Mouse (Mus musculus): ENCODE measurements around the gene Faf2. TPM values are rescaled to one million over a fixed set of nuclear protein-coding genes. Genes with fewer than 3 reads are reported as not detected.
A peak's percentile ranks its signal among the peaks of the same experiment; 100 is the strongest.

Faf2 gene
- total and polyA plus RNA-seq, 2 experiments from 2014 or later = 49.3 to 60.5 TPM

DNA sequence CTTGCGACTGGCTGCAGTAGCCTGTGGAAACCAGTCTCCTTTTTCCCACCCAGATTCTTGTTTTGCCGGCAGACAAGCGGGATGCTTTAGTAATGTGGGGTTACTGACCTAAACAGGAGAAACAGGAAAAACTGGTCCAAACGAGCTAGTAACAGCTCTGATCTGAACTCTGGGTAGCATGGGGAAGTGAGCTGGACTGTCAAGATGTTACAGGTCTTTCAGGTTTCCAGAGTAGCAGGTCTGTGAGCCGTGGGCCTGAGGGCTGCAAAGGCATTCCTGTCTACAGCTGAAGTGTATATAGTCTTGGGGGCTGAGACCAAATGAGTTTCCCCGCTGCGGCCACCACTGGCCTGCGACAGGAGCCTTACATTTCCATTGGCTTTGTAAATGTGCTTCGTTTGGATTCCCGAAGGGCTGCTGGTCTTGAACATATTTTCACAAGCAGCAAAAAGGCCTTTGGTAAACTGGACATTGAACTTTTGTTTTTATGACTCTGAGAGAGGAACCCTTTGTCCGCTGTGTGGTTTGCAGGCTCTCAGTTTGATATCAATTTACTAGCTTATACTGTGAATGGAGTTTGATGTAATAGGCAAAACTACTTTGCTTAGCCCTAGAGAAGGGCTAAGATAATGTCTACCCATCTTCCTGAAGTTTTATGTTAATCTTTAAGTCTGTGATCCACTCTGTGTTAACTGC lies 54.5 kb downstream of the Faf2 start:
- ATAC-seq (no peak), DNase-seq (no peak)
- Histone ChIP-seq H3K9me3 (ENCODE audit: low read length) (no peaks in the 10 kb centered on the region), H3K4me1 (ENCODE audit: insufficient read depth) (no peaks in the 10 kb centered on the region), H3K36me3 (ENCODE audit: insufficient read depth) (peaks cover 23% of the 10 kb centered on the region), H3K27ac (ENCODE audit: low read depth, low read length) (no peak overlapping the region), H3K4me2 (ENCODE audit: low read depth) (no peak overlapping the region), H3K4me3 (ENCODE audit: low read depth, low read length) (no peak overlapping the region), H3K27me3 (ENCODE audit: insufficient read depth, low read length) (no peaks in the 10 kb centered on the region), H3K9ac (no peak overlapping the region)
- TF ChIP-seq CTCF (IDR thresholded peaks at IDR 0.05; ENCODE audit: low read depth) = no peak
- 69% methylated on average over 11 of the region's 11 CpGs for WGBS

DNA sequence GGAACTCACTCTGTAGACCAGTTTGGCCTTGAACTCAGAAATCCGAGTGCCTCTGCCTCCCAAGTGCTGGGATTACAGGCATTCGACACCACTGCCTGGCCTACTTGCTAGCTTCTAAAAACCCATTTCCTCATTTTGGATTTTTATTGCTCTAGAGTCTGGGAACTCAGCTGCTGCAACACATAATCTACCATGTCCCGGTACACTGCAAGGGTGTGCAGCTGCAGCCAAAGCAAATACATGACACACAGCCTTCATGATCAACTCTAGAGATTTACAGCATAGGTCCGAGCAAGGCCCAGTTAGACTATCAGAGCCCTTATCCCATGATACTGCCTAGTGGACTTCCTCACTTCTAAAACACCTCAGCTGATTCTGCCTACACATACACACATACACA lies 56.7 kb downstream of the Faf2 start:
- Histone ChIP-seq H3K4me3 (ENCODE audit: low read depth, low read length) (no peak overlapping the region), H3K27ac (ENCODE audit: low read depth, low read length) (no peak overlapping the region), H3K9me3 (ENCODE audit: low read length) (no peaks in the 10 kb centered on the region), H3K27me3 (ENCODE audit: insufficient read depth, low read length) (no peaks in the 10 kb centered on the region), H3K4me1 (ENCODE audit: insufficient read depth) (no peaks in the 10 kb centered on the region), H3K4me2 (ENCODE audit: low read depth) (no peak overlapping the region), H3K9ac (no peak overlapping the region), H3K36me3 (ENCODE audit: insufficient read depth) (peaks cover 45% of the 10 kb centered on the region)
- WGBS = 81% methylated on average over 4 of the region's 4 CpGs
- ATAC-seq = no peak
- DNase-seq = no peak
- no peak for TF ChIP-seq CTCF (IDR thresholded peaks at IDR 0.05; ENCODE audit: low read depth)

DNA sequence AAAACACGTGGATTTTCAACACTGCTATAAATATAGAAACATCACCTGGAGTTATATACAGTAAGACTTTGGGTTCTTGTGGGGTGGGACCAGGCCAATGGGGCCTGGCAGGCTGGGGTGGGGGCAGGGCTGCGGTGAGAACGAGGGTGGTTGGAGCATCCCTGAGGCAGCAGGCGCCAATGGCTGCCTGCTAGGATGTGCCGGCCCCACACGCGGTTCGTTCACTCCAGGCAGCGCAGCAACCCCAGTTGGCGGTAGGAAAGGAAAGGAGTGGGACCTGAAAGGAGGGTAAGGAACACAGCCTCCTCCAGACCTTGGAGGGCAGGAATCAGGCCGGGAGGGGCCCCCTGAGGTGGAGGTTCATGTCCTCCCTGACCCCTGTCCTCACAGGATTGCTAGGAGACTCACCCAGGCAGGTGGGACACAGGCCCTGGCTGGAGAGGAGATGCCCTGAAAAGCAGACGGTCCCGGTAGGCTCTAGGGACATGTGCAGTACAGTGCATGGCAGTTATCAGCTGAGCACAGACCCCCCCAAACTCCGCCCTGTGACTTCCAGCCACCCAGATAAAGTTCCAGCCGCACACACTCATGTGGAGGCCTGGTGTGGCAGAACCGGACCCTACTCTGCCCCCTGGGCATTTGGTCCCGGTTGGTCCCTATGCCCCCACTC lies 58.7 kb downstream of the Faf2 start:
- no peak overlapping the region for H3K9ac ChIP-seq
- TF ChIP-seq CTCF (IDR thresholded peaks at IDR 0.05; ENCODE audit: low read depth) = no peak
- H3K9me3 ChIP-seq (ENCODE audit: low read length) = no peaks in the 10 kb centered on the region
- H3K27me3 ChIP-seq (ENCODE audit: insufficient read depth, low read length) = no peaks in the 10 kb centered on the region
- ATAC-seq (no peak), DNase-seq (no peak)
- H3K4me3 ChIP-seq (ENCODE audit: low read depth, low read length) = no peak overlapping the region
- H3K36me3 ChIP-seq (ENCODE audit: insufficient read depth) = peaks cover 55% of the 10 kb centered on the region
- H3K4me2 ChIP-seq (ENCODE audit: low read depth) = no peak overlapping the region
- peaks cover 9% of the 10 kb centered on the region for H3K4me1 ChIP-seq (ENCODE audit: insufficient read depth)
- 78% methylated on average over 17 of the region's 17 CpGs for WGBS
- no peak overlapping the region for H3K27ac ChIP-seq (ENCODE audit: low read depth, low read length)

DNA sequence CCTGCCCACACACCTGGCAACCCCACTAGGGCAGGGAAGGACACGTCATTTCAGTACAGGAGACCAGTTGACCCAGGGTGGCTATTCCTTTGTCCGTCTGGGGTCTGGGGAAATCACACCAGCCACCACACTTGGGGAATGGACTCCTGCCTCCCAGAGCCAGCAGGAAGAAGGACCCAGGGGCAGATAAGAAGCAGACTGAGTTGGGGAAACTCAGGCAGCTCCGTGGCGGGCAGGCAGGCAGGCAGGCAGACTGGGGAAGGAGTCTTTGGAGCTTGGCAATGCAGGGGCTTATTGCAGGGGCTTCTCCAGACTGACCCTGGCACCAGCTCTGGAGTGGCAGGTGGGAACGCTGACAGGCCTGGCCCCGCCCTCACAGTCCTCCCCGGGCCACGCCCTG lies 59.7 kb downstream of the Faf2 start:
- Histone ChIP-seq H3K4me1 (ENCODE audit: insufficient read depth) (peaks cover 18% of the 10 kb centered on the region), H3K9me3 (ENCODE audit: low read length) (no peaks in the 10 kb centered on the region), H3K36me3 (ENCODE audit: insufficient read depth) (peaks cover 55% of the 10 kb centered on the region), H3K4me3 (ENCODE audit: low read depth, low read length) (no peak overlapping the region), H3K27me3 (ENCODE audit: insufficient read depth, low read length) (no peaks in the 10 kb centered on the region), H3K27ac (ENCODE audit: low read depth, low read length) (no peak overlapping the region), H3K9ac (no peak overlapping the region), H3K4me2 (ENCODE audit: low read depth) (no peak overlapping the region)
- DNase-seq = no peak
- ATAC-seq = no peak
- TF ChIP-seq CTCF (IDR thresholded peaks at IDR 0.05; ENCODE audit: low read depth) = no peak
- WGBS = 87% methylated on average over 8 of the region's 8 CpGs

DNA sequence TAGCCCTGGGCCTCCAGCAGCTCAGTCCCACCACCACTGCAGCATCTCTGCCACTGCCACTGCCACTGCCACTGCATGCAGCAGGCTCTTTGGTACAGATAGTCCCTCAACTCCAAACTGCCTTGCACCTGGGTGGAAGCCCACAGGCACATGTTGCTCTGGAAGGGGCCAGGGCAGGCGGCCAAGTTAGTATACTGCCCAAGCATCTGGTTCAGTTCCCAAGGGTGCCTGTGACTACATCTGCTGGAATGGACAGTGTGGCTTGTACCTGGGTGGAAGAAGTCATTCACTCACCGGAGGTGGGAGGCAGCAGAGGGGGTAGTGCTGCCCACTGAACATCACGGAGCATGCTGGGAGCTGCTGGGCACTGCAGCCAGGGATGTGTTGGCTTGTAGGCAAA lies 61.7 kb downstream of the Faf2 start:
- no peak for ATAC-seq
- peaks cover 55% of the 10 kb centered on the region for H3K36me3 ChIP-seq (ENCODE audit: insufficient read depth)

DNA sequence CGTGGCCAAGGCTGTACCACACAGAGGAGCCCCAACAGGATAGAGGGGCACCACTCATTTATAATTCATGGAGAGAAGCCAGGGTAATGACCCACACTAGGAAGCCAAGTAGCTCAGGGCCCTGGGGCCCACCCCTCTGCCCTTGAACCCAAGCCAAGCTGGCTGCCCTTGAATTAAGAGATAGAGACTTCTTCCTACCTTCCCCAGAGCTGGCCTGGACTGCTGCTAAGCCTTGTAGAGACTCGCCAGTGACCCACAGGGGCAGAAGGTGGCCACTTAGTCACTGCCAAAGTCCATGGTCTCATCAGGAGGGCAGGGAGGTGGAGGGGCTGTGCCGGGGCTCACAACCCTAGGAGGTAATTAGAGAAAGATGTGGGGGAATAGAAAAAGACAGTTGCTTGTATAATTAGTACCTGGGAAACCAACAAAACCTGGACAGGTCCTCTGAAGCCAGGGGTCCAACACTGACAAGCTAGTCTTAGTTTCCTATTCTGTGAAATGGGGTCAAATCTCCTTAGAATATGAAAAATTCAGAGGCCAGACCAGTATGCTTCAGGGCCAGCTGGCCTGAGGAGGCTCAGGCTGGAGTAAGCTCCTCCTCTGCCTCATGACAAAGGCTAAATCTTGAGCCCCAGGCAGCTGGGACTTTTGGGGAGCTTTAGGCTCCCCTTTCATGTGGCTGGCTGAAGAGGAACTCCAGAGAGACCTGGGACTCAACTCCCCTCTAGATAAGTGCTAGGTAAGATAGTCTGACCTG lies 62.7 kb downstream of the Faf2 start:
- Histone ChIP-seq H3K36me3 (ENCODE audit: insufficient read depth) (peaks cover 47% of the 10 kb centered on the region), H3K27me3 (ENCODE audit: insufficient read depth, low read length) (no peaks in the 10 kb centered on the region), H3K4me1 (ENCODE audit: insufficient read depth) (peaks cover 18% of the 10 kb centered on the region), H3K9me3 (ENCODE audit: low read length) (no peaks in the 10 kb centered on the region), H3K9ac (0 out of 2 replicates have a peak overlapping the region, but pooled peaks have one; percentile 33), H3K4me3 (ENCODE audit: low read depth, low read length) (0 out of 2 replicates have a peak overlapping the region, but pooled peaks have one; percentile 99), H3K4me2 (ENCODE audit: low read depth) (peak overlapping the region; percentile 74; the same call in 1 of the 2 replicates), H3K27ac (ENCODE audit: low read depth, low read length) (no peak overlapping the region)
- WGBS = 70% methylated on average over 3 of the region's 3 CpGs
- TF ChIP-seq CTCF (IDR thresholded peaks at IDR 0.05; ENCODE audit: low read depth) = no peak
- DNase-seq = no peak
- no peak for ATAC-seq

More for the DNA sequence above, 61.7 kb downstream of the Faf2 start:
- Histone ChIP-seq H3K27me3 (ENCODE audit: insufficient read depth, low read length) (no peaks in the 10 kb centered on the region), H3K4me3 (ENCODE audit: low read depth, low read length) (no peak overlapping the region), H3K27ac (ENCODE audit: low read depth, low read length) (no peak overlapping the region), H3K9ac (no peak overlapping the region), H3K4me1 (ENCODE audit: insufficient read depth) (peaks cover 18% of the 10 kb centered on the region), H3K4me2 (ENCODE audit: low read depth) (no peak overlapping the region), H3K9me3 (ENCODE audit: low read length) (no peaks in the 10 kb centered on the region)
- no peak for TF ChIP-seq CTCF (IDR thresholded peaks at IDR 0.05; ENCODE audit: low read depth)
- no peak for DNase-seq
- WGBS = 95% methylated on average over 3 of the region's 3 CpGs

Data from forebrain, postnatal 0 days (tissue).